Mouse (Mus musculus): Measurements from ENCODE around the gene Slc1a3.

DNA sequence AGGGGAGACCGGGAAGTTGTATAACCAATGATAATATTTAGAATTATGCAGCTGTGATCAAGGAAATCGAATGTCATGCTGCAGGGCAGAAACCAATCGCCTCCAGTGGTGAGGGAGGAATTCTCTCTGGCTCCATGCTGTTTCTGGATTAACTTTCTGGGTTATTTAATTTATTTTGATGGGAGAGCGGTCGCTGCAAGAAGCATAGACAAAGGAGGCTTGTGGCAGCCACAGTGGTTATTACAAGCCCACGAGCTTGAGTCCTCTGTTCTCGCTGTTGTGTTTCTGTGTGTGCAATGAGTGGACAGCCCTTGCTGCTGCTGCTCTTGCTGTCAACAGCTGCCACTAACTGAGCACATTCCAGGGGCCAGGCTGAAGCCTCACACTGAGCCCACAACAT is 28.6 kb downstream of the Slc1a3 start:
- no peak for TF ChIP-seq CTCF (IDR thresholded peaks at IDR 0.05; ENCODE audit: low read depth)
- TF ChIP-seq EP300 (IDR thresholded peaks at IDR 0.05; ENCODE audit: low read depth), result no peak
